Mouse (Mus musculus) megakaryocyte, embryonic 14.5 days (primary cell): Measurements from ENCODE around the gene Slc9a1. TPM values are rescaled to one million over a fixed set of nuclear protein-coding genes. Genes with fewer than 3 reads are reported as not detected.

Experiments
- H3K27me3 ChIP-seq: replicated peaks from 2 replicates; pipeline ENCODE3; 2012; ENCODE audit warnings: inconsistent platforms
- H3K36me3 ChIP-seq: replicated peaks from 2 replicates; pipeline ENCODE3; 2012; ENCODE audit warnings: low read length, inconsistent platforms, mixed read lengths
- H3K4me1 ChIP-seq: 2 replicates; pipeline ENCODE4 v1.6.1; 2012; ENCODE audit warnings: inconsistent platforms
- H3K4me3 ChIP-seq: replicated peaks from 2 replicates; pipeline ENCODE3; 2012; ENCODE audit warnings: moderate library complexity, mild to moderate bottlenecking, inconsistent platforms
- H3K9me3 ChIP-seq: 2 replicates; pipeline ENCODE4 v1.6.1; 2012; ENCODE audit warnings: inconsistent platforms
- FLI1 ChIP-seq: IDR thresholded peaks from 2 replicates; pipeline ENCODE4 v1.6.1; 2012; ENCODE audit warnings: low read length, inconsistent platforms, mixed read lengths
- GATA1 ChIP-seq: IDR thresholded peaks from 3 replicates; pipeline ENCODE4 v1.6.1; 2012; ENCODE audit warnings: mixed read lengths, low read length, inconsistent platforms, borderline replicate concordance
- polyA plus RNA-seq: library from polyadenylated mRNA; stranded (reverse); fragments of >175 nt; gene quantifications from 2 replicates; pipeline ENCODE4 v1.2.3, GENCODE M21; 2012; ENCODE audit warnings: low replicate concordance; ENCODE audit not compliant: insufficient read depth

The Slc9a1 gene
- polyA plus RNA-seq, 1 experiment = 56.9 TPM

DNA sequence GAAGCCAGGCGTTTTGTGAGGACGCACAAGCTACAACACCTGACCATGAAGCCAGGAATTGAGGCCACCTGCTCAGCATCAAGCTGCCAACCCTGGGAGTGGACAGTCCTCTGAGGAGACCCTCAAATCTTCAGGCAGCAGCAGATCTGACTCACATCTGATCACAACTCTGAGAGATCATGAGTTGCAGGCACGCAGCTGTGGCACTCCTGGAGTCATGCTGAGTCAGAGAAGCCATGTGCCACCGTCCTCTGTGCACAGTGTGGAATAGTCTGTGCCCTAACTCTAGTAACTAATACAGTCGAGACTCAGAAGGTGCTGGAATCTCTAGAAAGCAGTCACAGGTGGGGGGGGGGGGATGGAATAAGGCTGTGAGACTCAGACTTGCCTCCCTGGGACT, 77.9 kb downstream of the Slc9a1 start:
- Histone ChIP-seq H3K4me1 (peaks cover 21% of the 10 kb centered on the region), H3K36me3 (no peaks in the 10 kb centered on the region), H3K27me3 (peaks cover 57% of the 10 kb centered on the region), H3K4me3 (no peak overlapping the region), H3K9me3 (peaks cover 11% of the 10 kb centered on the region)
- no peak for TF ChIP-seq GATA1
- no peak for TF ChIP-seq FLI1

DNA sequence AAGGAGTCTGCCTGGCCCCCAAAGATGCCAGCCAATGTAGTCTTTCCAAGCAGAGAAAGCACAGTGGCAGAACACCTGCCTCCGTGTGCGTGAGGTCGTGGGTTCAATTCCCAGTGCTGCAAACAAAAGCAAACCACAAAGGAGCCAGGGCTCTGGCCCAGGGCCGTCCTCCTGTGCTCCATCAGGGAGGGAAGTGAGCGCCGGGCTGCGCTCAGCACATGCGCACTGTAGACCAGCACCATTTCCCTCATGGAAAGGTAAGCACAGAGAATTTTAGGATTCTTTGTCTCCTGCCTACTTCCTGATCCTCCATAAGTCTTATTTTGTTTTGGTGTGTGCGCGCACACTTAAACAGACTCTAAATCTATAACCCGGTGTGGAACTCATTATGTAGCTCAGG, 78.5 kb downstream of the Slc9a1 start:
- Histone ChIP-seq H3K27me3 (peaks cover 53% of the 10 kb centered on the region), H3K36me3 (no peaks in the 10 kb centered on the region), H3K4me3 (no peak overlapping the region), H3K9me3 (peaks cover 11% of the 10 kb centered on the region), H3K4me1 (peaks cover 25% of the 10 kb centered on the region)
- TF ChIP-seq FLI1 (no peak), GATA1 (no peak)

DNA sequence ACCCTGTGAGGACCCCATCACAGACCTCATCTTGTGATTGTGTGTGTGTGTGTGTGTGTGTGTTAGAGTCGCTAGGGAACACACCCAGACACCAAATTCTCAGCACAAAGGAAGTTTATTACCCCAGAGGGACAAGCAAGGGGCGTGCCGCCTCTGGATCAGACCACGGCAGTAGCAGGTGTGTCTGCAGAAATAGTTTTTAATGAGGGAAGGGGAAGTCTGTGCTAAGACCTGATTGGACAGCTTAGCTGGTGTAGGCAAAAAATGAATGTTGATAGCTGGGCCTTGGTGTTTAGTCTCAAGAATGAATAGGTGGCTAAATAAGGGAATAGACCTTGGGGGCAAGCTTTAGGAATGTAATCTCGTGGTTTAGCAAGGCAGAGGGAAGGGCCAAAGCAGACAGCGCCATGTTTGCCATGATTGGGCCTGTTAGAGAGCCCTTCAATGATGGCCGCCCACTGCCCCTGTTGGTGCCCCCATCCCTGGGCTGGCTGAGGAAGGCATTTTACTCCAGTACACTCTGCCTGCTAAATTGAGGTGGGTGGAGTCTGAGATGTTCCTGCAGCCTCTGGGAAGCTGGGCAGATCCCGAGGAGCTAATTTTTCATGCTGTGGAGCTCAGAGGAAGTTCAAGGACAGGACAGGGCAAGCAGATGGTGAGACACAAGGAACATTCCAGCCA, 79.3 kb downstream of the Slc9a1 start:
- Histone ChIP-seq H3K9me3 (peaks cover 11% of the 10 kb centered on the region), H3K27me3 (peaks cover 45% of the 10 kb centered on the region), H3K4me3 (no peak overlapping the region), H3K4me1 (peaks cover 25% of the 10 kb centered on the region), H3K36me3 (no peaks in the 10 kb centered on the region)
- TF ChIP-seq GATA1 (no peak), FLI1 (no peak)

DNA sequence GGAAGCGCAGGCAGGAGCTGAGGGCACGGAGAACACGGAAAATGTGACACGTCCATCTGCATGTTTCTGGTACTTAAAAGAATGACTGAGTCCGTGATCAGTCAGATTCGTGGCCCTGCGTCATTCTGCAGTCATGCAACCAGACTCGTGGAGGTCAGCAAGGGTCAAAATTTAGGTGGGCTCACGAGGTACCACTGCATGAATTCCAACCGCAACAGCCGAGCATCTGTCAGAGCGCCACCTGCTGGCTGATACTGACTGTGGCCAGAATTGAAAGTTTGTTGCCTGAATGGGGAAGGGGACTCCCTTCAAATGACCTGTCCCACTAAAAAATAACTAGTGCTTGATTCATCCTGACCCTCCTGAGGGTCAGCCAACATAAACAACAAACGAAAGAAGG, 80.2 kb downstream of the Slc9a1 start:
- no peak for TF ChIP-seq FLI1
- no peak for TF ChIP-seq GATA1
- H3K4me3 ChIP-seq = no peak overlapping the region
- H3K9me3 ChIP-seq = peaks cover 11% of the 10 kb centered on the region
- H3K36me3 ChIP-seq = no peaks in the 10 kb centered on the region
- peaks cover 43% of the 10 kb centered on the region for H3K27me3 ChIP-seq
- H3K4me1 ChIP-seq = peaks cover 25% of the 10 kb centered on the region

DNA sequence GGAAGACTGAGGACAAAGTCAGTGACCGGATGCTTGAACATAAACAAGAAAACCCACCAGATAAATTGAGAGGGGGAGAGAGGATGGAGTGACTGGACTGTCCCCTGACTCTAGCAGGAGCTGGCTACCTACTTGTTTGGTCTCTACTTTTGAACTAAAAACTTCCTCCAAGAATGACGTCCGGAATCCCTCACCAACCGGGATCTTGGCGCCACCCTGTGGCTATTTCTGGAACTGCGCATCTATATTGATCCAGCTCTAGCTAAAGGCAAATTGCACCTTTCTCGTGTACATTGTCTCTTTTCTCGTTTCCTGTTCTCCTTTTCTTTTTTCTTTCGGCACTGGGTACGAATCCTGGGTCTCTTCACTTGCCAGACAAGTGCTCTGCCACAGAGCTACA, 82.0 kb downstream of the Slc9a1 start:
- peaks cover 39% of the 10 kb centered on the region for H3K27me3 ChIP-seq
- no peaks in the 10 kb centered on the region for H3K36me3 ChIP-seq
- TF ChIP-seq FLI1 (no peak), GATA1 (no peak)
- H3K4me3 ChIP-seq = peak overlapping the region; percentile 59
- peaks cover 25% of the 10 kb centered on the region for H3K4me1 ChIP-seq
- H3K9me3 ChIP-seq = peaks cover 3% of the 10 kb centered on the region

DNA sequence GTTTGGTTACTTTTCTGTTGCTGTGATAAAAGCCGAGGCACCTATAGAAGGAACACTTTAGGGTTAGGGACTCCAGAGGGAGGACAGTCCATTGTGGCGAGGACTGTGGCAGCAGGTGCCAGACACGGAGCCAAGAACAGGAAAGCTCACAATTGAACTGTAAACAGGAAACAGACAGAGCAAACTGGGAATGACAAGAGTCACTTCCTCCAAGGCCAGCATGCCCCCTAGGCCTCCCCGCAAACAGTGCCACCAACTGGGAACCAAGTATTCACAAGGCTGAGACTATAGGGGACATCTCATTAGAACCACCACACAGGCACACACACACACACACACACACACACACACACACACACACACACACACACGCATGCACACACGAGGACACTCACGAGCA, 82.9 kb downstream of the Slc9a1 start:
- TF ChIP-seq FLI1 = no peak
- Histone ChIP-seq H3K27me3 (peaks cover 34% of the 10 kb centered on the region), H3K36me3 (no peaks in the 10 kb centered on the region), H3K4me1 (peaks cover 22% of the 10 kb centered on the region), H3K4me3 (no peak overlapping the region), H3K9me3 (no peaks in the 10 kb centered on the region)

DNA sequence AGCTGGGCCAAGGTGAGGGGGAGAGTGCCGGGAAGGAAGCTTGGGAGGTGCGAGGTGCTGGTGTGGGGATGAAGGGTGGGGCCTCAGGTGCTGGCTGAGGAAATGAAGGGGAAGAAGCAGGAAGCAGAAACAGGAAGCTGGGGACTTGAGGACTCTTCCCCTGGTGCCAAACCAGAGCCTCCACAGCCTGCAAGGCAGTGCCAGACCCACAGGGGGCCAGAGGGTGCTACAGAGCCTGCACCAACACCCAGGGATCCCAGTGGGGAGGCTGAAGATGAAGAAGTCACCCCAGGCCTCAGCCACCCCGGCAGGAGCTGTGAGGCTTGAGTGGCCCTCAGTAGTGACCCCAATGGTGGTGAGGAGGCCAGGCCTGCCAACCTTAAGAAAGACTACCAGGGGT, 88.5 kb downstream of the Slc9a1 start:
- Histone ChIP-seq H3K9me3 (no peaks in the 10 kb centered on the region), H3K27me3 (peaks cover 14% of the 10 kb centered on the region), H3K36me3 (no peaks in the 10 kb centered on the region), H3K4me1 (peaks cover 30% of the 10 kb centered on the region), H3K4me3 (no peak overlapping the region)
- TF ChIP-seq FLI1 (no peak), GATA1 (no peak)

DNA sequence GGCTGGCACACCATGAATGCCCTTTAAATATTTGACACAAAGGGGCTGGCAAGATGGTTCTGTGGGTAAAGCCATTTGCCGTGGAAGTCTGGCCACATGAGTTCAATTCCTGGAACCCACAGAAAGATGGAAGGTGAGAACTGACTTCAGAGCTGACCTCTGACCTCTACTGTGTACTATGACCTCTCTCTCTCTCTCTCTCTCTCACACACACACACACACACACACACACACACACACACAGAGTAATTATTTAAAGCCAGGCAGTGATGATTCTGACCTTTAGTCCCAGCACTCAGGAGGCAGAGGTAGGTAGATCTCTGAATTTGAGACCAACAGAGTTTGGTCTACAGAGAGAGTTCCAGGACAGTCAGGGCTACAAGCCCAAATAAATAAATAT, 90.5 kb downstream of the Slc9a1 start:
- TF ChIP-seq FLI1 (no peak), GATA1 (no peak)

DNA sequence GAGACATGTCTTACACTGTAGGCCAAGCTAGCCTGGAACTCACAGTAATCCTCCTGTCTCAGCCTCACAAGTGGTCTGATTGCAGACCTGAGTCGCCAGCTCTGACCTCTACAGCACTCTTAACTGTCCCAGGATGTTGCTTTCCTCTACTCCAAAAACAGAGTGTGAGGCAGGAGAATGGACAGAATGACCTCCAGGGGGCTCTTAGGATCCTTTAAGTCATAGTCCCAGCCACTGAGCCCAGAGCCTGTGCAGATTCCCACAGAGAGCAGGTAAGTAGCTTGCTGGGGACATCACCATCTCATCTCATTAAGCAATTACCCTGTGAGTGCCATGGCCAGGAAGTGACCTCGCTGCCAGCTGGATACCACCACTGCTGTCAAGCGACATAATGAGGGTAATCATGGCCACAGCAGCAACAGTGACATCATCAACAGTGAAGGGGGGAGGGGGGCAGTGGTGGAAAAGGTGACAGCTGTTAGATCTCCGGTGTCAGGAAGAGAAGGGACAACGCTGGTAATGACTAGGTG, 91.4 kb downstream of the Slc9a1 start:
- no peaks in the 10 kb centered on the region for H3K9me3 ChIP-seq
- TF ChIP-seq GATA1 (no peak), FLI1 (no peak)
- H3K4me1 ChIP-seq = peaks cover 43% of the 10 kb centered on the region
- H3K36me3 ChIP-seq = no peaks in the 10 kb centered on the region
- peaks cover 12% of the 10 kb centered on the region for H3K27me3 ChIP-seq
- peak overlapping the region; percentile 50 for H3K4me3 ChIP-seq

More for the DNA sequence above, 90.5 kb downstream of the Slc9a1 start:
- H3K4me1 ChIP-seq = peaks cover 43% of the 10 kb centered on the region
- no peaks in the 10 kb centered on the region for H3K9me3 ChIP-seq
- H3K27me3 ChIP-seq = peaks cover 10% of the 10 kb centered on the region
- no peak overlapping the region for H3K4me3 ChIP-seq
- no peaks in the 10 kb centered on the region for H3K36me3 ChIP-seq

DNA sequence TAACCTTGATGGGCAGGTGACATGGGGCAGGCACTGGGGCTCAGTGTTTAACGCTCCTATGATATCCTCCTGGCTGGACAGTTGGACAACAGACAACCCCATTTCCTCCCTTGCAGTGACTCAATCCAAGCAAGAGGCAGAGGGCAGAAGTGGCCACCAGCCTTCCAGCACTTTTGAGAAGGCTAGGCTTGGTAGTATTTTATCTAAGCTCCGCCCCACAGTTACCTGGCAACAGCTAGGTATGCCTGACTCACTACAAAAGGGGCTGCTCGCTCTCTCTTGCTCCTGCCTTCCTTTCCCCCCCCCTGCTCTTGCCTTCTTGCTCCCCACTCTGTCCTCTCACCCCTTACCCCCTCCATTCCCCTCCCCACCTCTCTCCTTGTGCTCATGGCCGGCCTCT, 91.9 kb downstream of the Slc9a1 start:
- Histone ChIP-seq H3K4me3 (peak overlapping the region; percentile 50), H3K27me3 (peaks cover 9% of the 10 kb centered on the region), H3K9me3 (no peaks in the 10 kb centered on the region), H3K4me1 (peaks cover 43% of the 10 kb centered on the region), H3K36me3 (no peaks in the 10 kb centered on the region)
- no peak for TF ChIP-seq GATA1
- no peak for TF ChIP-seq FLI1
